Mouse (Mus musculus): Measurements from ENCODE around the gene Sh3bp4. TPM values are rescaled to one million over a fixed set of nuclear protein-coding genes. Genes with fewer than 3 reads are reported as not detected.
A peak's percentile ranks its signal among the peaks of the same experiment; 100 is the strongest.

The Sh3bp4 gene
- polyA plus RNA-seq, 1 experiment from 2014 or later = 21.0 TPM

DNA sequence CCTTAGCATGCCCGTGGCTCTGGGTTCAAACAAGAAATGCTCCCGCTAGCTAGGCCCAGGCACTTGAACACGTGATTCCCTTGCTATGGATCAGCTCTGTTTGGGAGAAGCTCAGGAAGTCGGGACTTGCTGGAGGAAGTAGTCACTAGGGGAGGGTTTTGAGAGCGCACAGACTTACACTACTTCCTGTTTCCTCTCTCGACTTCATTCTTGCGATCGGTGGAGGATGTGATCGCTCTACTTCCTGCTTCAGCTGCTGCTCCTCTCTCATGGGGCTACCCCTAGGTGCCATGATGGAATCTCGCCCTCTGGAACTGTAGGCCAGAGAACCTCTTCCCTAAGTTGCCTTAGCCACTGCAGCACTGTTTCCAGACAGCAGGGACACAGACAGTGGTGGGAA, 27.3 kb upstream of the Sh3bp4 start:
- H3K4me3 ChIP-seq = no peak overlapping the region
- peaks cover 8% of the 10 kb centered on the region; the same call in 1 of the 2 replicates for H3K4me1 ChIP-seq
- WGBS = 93% methylated on average over 10 of the region's 10 CpGs
- H3K36me3 ChIP-seq = no peaks in the 10 kb centered on the region
- H3K9me3 ChIP-seq = no peaks in the 10 kb centered on the region
- H3K27me3 ChIP-seq = no peaks in the 10 kb centered on the region
- ATAC-seq (ENCODE audit: low FRiP score, low read depth) = no peak
- H3K9ac ChIP-seq (replicated peaks) = no peak overlapping the region
- no peak overlapping the region for H3K27ac ChIP-seq (replicated peaks)
- no peak overlapping the region for H3K4me2 ChIP-seq (replicated peaks)

DNA sequence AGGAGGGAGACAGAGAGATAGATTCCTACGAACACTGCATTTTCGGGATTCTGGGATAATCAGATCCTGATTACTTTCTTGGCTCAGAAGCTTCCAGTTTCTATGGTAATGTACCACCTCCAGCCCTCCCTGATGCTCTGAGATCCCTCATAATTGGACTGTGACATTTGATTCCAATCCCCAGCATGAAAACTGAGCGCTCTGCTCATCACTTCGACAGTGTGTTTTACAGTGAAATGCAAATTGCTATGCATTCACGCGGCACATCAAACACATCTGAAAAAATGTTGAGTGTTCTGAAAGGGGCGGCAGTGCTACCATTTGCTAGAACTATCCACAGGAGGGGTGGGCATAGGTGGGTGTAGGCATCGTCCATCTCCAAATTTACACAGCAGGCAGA, 24.8 kb upstream of the Sh3bp4 start:
- Histone ChIP-seq H3K9me3 (no peaks in the 10 kb centered on the region), H3K27ac (replicated peaks) (no peak overlapping the region; the same call in 1 of the 2 replicates), H3K4me2 (replicated peaks) (no peak overlapping the region), H3K4me1 (peaks cover 8% of the 10 kb centered on the region; the same call in 1 of the 2 replicates), H3K27me3 (no peaks in the 10 kb centered on the region), H3K4me3 (no peak overlapping the region), H3K36me3 (no peaks in the 10 kb centered on the region), H3K9ac (replicated peaks) (no peak overlapping the region)
- WGBS = 67% methylated on average over 8 of the region's 8 CpGs
- ATAC-seq (ENCODE audit: low FRiP score, low read depth) = no peak

DNA sequence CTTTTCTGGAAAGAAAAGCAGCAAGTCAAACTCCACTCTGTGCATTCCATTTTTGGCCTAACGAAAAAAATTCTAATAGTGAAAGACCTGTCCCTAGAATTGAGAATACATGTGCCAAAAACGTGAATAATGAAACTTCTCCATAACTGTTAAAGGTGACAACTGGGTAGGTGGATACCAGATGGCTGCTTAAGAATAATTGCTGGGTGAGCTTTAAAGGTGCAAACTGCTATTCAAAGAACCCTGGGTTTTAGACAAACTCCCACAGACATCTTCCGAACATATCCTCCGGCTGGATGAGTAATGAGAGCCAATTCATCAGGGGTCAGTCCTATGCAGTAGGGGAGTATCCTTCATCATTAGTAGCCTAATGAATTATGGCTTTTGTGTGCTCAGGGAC, 20.7 kb upstream of the Sh3bp4 start:
- no peak overlapping the region for H3K4me2 ChIP-seq (replicated peaks)
- H3K4me3 ChIP-seq = no peak overlapping the region
- peaks cover 9% of the 10 kb centered on the region; the same call in 1 of the 2 replicates for H3K4me1 ChIP-seq
- H3K9me3 ChIP-seq = no peaks in the 10 kb centered on the region
- 86% methylated on average over 4 of the region's 4 CpGs for WGBS
- no peaks in the 10 kb centered on the region for H3K27me3 ChIP-seq
- H3K36me3 ChIP-seq = no peaks in the 10 kb centered on the region
- H3K27ac ChIP-seq (replicated peaks) = no peak overlapping the region
- no peak overlapping the region for H3K9ac ChIP-seq (replicated peaks)
- no peak for ATAC-seq (ENCODE audit: low FRiP score, low read depth)

DNA sequence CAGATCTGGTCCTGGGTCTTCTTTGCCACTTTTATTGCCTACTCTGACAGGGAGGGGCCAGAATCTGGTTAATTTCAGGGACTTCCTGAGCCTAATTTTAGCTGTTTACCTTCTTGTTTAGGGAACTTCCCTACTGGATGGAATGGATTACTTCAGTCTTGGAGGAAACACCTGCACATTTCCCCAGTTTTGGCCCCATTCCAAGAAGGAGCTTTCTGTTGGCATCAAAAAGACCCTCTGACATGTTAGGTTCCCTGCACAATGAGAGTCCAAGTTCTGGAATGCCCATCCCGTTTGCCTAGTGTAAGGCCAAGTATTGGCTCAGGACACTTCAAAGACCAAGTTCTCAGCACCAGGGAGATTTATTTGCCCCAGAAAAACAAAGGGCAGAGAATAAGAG, 14.0 kb upstream of the Sh3bp4 start:
- Histone ChIP-seq H3K36me3 (no peaks in the 10 kb centered on the region), H3K27me3 (no peaks in the 10 kb centered on the region), H3K4me1 (peaks cover 3% of the 10 kb centered on the region; the same call in 1 of the 2 replicates), H3K4me2 (replicated peaks) (no peak overlapping the region), H3K27ac (replicated peaks) (no peak overlapping the region), H3K4me3 (no peak overlapping the region), H3K9ac (replicated peaks) (no peak overlapping the region), H3K9me3 (peaks cover 2% of the 10 kb centered on the region; the same call in 1 of the 2 replicates)
- no peak for ATAC-seq (ENCODE audit: low FRiP score, low read depth)
- WGBS = 54% methylated on average over 1 of the region's 1 CpGs

DNA sequence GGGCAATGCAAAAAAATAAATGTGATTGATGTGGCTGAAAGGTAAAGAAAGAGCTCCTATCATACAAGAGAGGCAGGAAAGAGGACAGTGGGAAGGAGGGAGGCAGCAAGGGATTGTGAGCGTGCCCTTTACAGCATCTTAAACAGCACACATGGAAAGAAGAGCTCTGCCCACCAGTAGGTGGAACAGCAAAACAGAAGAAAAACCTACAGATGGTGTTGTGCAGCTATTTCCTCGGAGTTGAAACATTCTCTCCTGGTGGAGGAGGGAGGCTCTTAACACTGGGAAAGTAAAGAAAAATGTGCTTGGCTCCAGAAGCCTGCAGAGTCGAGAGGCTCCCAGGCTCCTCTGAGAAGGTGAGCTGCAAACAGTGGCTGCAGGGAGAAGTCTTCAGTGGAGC, 12.8 kb upstream of the Sh3bp4 start:
- Histone ChIP-seq H3K36me3 (no peaks in the 10 kb centered on the region), H3K27me3 (no peaks in the 10 kb centered on the region), H3K4me2 (replicated peaks) (no peak overlapping the region), H3K27ac (replicated peaks) (no peak overlapping the region), H3K9ac (replicated peaks) (no peak overlapping the region), H3K4me1 (peaks cover 3% of the 10 kb centered on the region; the same call in 1 of the 2 replicates), H3K9me3 (peaks cover 5% of the 10 kb centered on the region; the same call in 1 of the 2 replicates), H3K4me3 (no peak overlapping the region)
- ATAC-seq (ENCODE audit: low FRiP score, low read depth) = no peak
- 87% methylated on average over 3 of the region's 3 CpGs for WGBS

DNA sequence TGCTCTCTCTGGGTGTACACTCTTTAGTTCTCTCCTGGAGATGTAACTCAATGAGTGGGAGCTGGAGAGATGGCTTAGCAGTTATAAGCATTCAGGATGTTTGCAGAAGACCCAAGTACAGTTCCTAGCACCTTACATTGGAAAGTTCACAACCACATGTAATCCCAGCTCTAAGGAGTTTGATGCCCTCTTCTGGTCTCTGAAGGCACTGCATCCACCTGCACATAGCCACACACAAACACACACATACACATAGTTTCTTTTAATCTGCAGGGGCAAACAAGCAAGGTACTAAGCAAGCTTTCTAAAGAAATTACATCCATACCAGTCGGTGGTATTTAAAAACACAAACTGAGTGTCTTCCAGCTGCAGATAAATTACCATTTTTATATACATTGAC, 12.2 kb upstream of the Sh3bp4 start:
- no peaks in the 10 kb centered on the region for H3K36me3 ChIP-seq
- no peak overlapping the region for H3K9ac ChIP-seq (replicated peaks)
- no peak overlapping the region for H3K4me3 ChIP-seq
- no peak overlapping the region for H3K4me2 ChIP-seq (replicated peaks)
- H3K9me3 ChIP-seq = peaks cover 5% of the 10 kb centered on the region; the same call in 1 of the 2 replicates
- peaks cover 3% of the 10 kb centered on the region; the same call in 1 of the 2 replicates for H3K4me1 ChIP-seq
- no peaks in the 10 kb centered on the region for H3K27me3 ChIP-seq
- no peak for ATAC-seq (ENCODE audit: low FRiP score, low read depth)
- H3K27ac ChIP-seq (replicated peaks) = no peak overlapping the region
- 91% methylated on average over 1 of the region's 1 CpGs for whole genome bisulfite sequencing

DNA sequence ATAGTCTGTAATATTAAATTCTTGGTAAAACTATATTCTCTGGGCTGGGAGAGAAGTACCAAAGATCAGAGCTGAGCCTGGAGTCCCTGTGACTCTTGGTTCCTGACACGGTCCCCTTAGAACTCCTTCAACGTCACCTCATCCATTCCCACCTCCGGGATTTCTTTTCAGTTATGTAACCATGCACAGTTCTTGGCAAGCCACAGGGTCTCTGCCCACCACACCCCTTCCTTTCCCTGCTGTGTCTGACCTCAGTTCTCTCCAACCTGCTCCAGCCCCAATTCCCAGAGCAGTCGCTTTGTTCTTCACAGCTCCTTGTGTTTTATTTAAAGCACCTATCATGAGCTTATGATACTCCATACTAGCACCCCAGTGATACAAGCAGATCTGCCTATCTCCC, 7.2 kb upstream of the Sh3bp4 start:
- H3K9ac ChIP-seq (replicated peaks) = no peak overlapping the region
- no peaks in the 10 kb centered on the region for H3K36me3 ChIP-seq
- H3K27me3 ChIP-seq = no peaks in the 10 kb centered on the region

DNA sequence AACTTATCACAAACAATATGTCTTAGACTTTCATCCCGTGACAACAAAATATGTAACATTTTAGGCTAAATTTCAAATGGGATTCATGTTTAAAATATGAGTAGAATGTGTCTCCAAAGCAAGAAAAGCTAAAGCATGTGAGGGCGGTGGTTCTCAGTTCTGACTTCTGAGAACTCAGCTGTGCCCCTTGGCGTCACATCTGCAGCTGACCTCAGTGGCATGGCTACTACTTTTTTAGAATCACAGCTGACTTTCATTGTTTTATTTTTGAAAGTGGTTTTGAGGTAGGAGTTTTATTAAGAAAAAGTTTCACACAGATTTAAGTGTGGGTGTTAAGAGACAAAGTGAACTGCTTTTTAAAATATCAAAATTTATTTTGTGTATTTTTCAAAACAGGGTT, 6.4 kb upstream of the Sh3bp4 start:
- Histone ChIP-seq H3K4me2 (replicated peaks) (no peak overlapping the region), H3K9ac (replicated peaks) (no peak overlapping the region), H3K9me3 (peaks cover 5% of the 10 kb centered on the region; the same call in 1 of the 2 replicates), H3K27ac (replicated peaks) (no peak overlapping the region), H3K27me3 (no peaks in the 10 kb centered on the region), H3K36me3 (no peaks in the 10 kb centered on the region), H3K4me1 (peaks cover 3% of the 10 kb centered on the region; the same call in 1 of the 2 replicates), H3K4me3 (no peak overlapping the region)
- ATAC-seq (ENCODE audit: low FRiP score, low read depth) = no peak
- 95% methylated on average over 3 of the region's 3 CpGs for WGBS

More for the DNA sequence above, 7.2 kb upstream of the Sh3bp4 start:
- no peaks in the 10 kb centered on the region for H3K4me1 ChIP-seq
- H3K4me3 ChIP-seq = no peak overlapping the region
- H3K4me2 ChIP-seq (replicated peaks) = no peak overlapping the region
- ATAC-seq (ENCODE audit: low FRiP score, low read depth) = no peak
- 93% methylated on average over 4 of the region's 4 CpGs for WGBS
- H3K27ac ChIP-seq (replicated peaks) = no peak overlapping the region
- peaks cover 5% of the 10 kb centered on the region; the same call in 1 of the 2 replicates for H3K9me3 ChIP-seq

DNA sequence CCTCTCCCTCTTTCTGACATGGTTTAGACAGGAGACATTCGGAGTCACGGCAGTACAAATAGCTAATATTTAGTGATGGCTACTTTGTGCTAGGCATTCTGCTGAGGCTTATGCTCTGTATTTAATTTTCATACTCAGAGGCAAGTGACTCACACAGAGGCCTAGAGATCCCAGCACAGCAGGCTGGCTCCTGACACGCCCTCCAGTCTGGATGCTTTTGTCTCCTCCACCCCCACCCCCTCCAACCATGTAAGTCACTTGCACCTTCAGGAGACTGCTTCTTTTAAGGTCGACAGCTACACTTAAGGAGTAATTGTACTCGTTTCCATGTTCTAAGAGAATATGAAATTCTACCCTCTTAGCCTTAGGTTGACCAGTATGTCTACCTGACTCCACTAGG, 1.4 kb upstream of the Sh3bp4 start:
- Histone ChIP-seq H3K4me2 (replicated peaks) (peak overlapping the region; percentile 64; the same call in 1 of the 2 replicates), H3K27ac (replicated peaks) (no peak overlapping the region), H3K4me3 (no peak overlapping the region), H3K9ac (replicated peaks) (no peak overlapping the region), H3K4me1 (peaks cover 37% of the 10 kb centered on the region), H3K9me3 (no peaks in the 10 kb centered on the region), H3K36me3 (no peaks in the 10 kb centered on the region), H3K27me3 (no peaks in the 10 kb centered on the region)
- no peak for ATAC-seq (ENCODE audit: low FRiP score, low read depth)
- WGBS = 71% methylated on average over 5 of the region's 5 CpGs

DNA sequence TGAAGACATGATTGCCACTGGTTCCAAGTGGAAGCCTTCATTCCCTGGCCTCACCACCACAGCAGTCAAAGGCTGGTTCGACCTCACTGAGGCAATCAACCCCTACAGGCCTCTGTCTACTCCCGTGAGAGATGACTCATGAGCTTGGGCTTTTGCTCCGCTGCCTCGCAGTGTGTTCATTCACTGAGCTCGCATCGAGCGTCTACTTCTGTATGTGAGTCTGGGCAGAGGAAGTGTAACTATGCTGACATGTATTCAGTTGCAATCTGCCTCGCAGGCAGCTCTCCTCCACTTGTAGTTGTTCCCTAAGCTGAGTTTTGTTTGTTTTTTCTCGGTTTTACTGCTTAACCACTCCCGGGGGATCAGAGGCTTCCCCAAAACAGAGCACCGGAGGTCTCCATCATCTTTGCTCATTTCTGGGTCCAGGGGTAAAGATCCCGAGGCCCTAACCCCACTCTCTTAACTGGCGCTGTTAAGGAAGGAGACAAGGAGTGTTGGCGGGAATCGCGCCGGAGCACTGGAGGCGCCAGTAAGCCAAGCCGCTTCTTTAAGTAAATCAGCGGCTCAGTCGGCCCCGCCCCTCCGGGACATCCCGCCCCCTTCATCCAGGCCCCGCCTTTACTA, 624 bp upstream of the Sh3bp4 start:
- no peaks in the 10 kb centered on the region for H3K9me3 ChIP-seq
- H3K9ac ChIP-seq (replicated peaks) = peak overlapping the region; percentile 37; the same call in 1 of the 2 replicates
- H3K27ac ChIP-seq (replicated peaks) = peak overlapping the region; percentile 75
- H3K27me3 ChIP-seq = no peaks in the 10 kb centered on the region
- peaks cover 37% of the 10 kb centered on the region for H3K4me1 ChIP-seq
- WGBS = under 1% methylated on average over 23 of the region's 25 CpGs
- no peaks in the 10 kb centered on the region for H3K36me3 ChIP-seq
- ATAC-seq (ENCODE audit: low FRiP score, low read depth) = peak; percentile 13
- H3K4me3 ChIP-seq = peak overlapping the region; percentile 72
- peak overlapping the region; percentile 64 for H3K4me2 ChIP-seq (replicated peaks)

DNA sequence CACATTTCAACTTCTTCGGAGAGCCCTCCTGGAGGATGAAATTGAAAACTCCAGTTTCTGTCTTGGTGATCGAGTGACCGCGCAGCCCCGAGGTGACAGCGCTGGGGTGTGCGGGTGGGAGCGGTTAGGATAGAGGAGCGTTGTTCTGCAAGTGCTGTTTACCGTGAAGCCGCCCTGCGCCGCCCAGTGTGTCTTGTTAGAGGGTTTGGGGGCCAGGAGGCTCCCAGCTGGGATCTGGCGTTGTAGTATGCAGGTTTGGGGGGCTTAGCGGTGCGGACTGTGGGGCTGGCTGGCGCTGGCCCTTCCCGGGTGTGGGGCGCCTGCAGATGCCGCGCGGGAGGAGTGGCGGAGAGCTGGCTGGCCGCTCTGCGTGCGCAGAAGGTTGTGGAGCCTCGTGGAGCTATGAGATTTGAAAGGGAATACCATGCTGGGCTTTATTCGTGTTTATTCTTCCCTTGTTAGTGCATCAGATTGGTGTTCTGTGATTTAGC, 701 bp downstream of the Sh3bp4 start:
- Histone ChIP-seq H3K4me3 (peak overlapping the region; percentile 72), H3K27ac (replicated peaks) (peak overlapping the region; percentile 75), H3K27me3 (no peaks in the 10 kb centered on the region), H3K4me2 (replicated peaks) (peak overlapping the region; percentile 64), H3K9ac (replicated peaks) (peak overlapping the region; percentile 78), H3K4me1 (peaks cover 40% of the 10 kb centered on the region), H3K9me3 (no peaks in the 10 kb centered on the region), H3K36me3 (no peaks in the 10 kb centered on the region)
- ATAC-seq (ENCODE audit: low FRiP score, low read depth) = peak; percentile 12; the same call in 1 of the 2 replicates
- 1% methylated on average over 28 of the region's 28 CpGs for WGBS

DNA sequence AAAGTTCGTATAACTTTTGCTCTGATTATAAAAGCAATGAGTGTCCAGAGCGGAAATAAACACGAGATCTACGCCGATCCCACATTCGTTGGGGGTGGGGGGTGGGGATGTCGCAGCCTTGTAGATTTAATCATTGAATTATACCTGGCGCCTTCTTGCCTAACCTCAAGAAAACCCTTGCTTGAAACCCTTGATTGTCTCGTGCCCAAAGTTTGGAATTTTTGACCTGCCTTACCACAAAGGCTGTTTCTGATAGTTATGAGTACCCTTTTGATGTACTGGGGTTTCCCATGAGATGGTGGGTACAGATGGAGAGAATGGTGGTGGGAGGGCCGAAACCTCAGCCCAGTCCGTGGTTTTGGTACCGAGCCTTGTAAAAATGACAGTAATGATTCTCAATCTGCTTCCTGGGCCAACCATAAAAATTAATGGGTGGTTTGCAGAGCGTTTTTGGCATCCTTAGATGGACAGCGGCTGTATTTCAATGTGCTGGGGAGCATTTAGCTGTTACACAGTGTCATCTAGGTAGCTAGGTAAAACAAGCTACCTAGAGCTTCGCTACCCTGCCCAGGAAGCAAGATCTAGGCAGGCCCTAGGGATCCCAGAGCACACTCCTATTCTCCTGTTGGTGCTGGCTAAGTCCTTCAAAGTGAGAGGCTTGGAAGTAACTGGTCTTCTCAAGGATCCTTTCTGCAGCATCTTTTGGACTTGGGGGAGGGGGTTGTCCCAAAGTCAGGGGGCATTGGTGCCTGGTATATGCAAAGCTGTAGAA, 1.3 kb downstream of the Sh3bp4 start:
- no peak for ATAC-seq (ENCODE audit: low FRiP score, low read depth)
- Histone ChIP-seq H3K4me2 (replicated peaks) (peak overlapping the region; percentile 64), H3K36me3 (no peaks in the 10 kb centered on the region), H3K4me3 (peak overlapping the region; percentile 72), H3K27ac (replicated peaks) (peak overlapping the region; percentile 75; the same call in 1 of the 2 replicates), H3K9ac (replicated peaks) (peak overlapping the region; percentile 78), H3K9me3 (no peaks in the 10 kb centered on the region), H3K4me1 (peaks cover 42% of the 10 kb centered on the region), H3K27me3 (no peaks in the 10 kb centered on the region)
- WGBS = 2% methylated on average over 15 of the region's 15 CpGs
